Mouse (Mus musculus) hindbrain, embryonic 16.5 days (tissue): ENCODE data around the gene Dok4. TPM values are rescaled to one million over a fixed set of nuclear protein-coding genes. Genes with fewer than 3 reads are reported as not detected.

Source experiments
- ATAC-seq: fragments of 200-750 bp; cut with Nextera tagmentation; 2 replicates; pipeline ENCODE4 v1.8.0; 2017; ENCODE audit warnings: moderate TSS enrichment, moderate library complexity
- H3K27ac ChIP-seq: fragments of 300-500 bp; sonication (generic); 2 replicates; pipeline ENCODE4 v1.5.1; 2014; ENCODE audit warnings: low read depth, mild to moderate bottlenecking, control low read depth, low read length, moderate library complexity
- H3K27me3 ChIP-seq: fragments of 300-500 bp; sonication (generic); replicated peaks from 2 replicates; pipeline ENCODE4 v1.6.1; 2014; ENCODE audit warnings: low read length; ENCODE audit not compliant: control insufficient read depth, insufficient read depth
- H3K36me3 ChIP-seq: fragments of 300-500 bp; sonication (generic); 2 replicates; pipeline ENCODE4 v1.6.1; 2014; ENCODE audit warnings: mild to moderate bottlenecking, low read length, moderate library complexity, mixed read lengths; ENCODE audit not compliant: control insufficient read depth, insufficient read depth
- H3K4me1 ChIP-seq: fragments of 300-500 bp; sonication (generic); 2 replicates; pipeline ENCODE4 v1.6.1; 2014; ENCODE audit warnings: low read depth, low read length; ENCODE audit not compliant: control insufficient read depth, insufficient read depth
- H3K4me2 ChIP-seq: fragments of 300-500 bp; sonication (generic); 2 replicates; pipeline ENCODE4 v1.6.1; 2014; ENCODE audit warnings: mild to moderate bottlenecking, low read length, control low read depth, moderate library complexity
- H3K4me3 ChIP-seq: fragments of 300-500 bp; sonication (generic); 2 replicates; pipeline ENCODE4 v1.5.1; 2014; ENCODE audit warnings: mild to moderate bottlenecking, low read length, control low read depth, moderate library complexity
- H3K9ac ChIP-seq: fragments of 300-500 bp; sonication (generic); 2 replicates; pipeline ENCODE4 v1.6.1; 2014; ENCODE audit warnings: low read depth, mild to moderate bottlenecking, control low read depth, low read length, moderate library complexity
- H3K9me3 ChIP-seq: fragments of 300-500 bp; sonication (generic); 2 replicates; pipeline ENCODE4 v1.6.1; 2014; ENCODE audit warnings: mild to moderate bottlenecking, low read length, moderate library complexity; ENCODE audit not compliant: control insufficient read depth
- WGBS: fragments of 180-500 bp; shearing (Covaris S2); extraction: QIAGEN DNeasy Blood & Tissue Kit; methylation state at CpG from one replicate; pipeline ENCODE4 v1.1.7; 2014; 5-methylcytosine and 5-hydroxymethylcytosine counted together
- polyA plus RNA-seq: library from polyadenylated mRNA; unstranded; fragments of >200 nt; fragmentation: Nextera tagmentation; extraction: Ambion mirVana; gene quantifications from 2 replicates; pipeline ENCODE4 v1.2.1, GENCODE M21; 2015

The Dok4 gene
- polyA plus RNA-seq, 1 experiment from 2014 or later, result 91.1 TPM

DNA sequence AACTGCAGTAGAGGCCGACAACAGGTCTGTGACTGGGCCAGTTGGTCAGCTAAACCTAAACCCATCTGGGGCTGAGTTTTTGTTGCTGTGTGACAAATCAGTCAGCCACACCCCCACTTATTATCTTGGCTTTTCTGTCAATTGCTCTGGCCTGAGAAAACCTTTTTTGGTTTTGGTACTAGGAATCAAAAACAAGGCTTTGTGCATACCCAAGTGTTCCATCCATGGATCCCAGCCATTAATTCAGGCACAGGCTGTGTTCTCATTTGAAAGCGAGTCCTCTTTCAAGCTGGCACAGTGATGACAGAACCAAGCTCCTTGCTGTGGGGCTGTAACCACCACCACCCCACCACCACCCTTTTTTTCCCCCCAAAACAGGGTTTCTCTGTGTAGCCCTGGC lies 54.7 kb downstream of the Dok4 start:
- Histone ChIP-seq H3K9ac (no peak overlapping the region), H3K9me3 (no peaks in the 10 kb centered on the region), H3K36me3 (peaks cover 27% of the 10 kb centered on the region), H3K4me1 (no peaks in the 10 kb centered on the region), H3K27ac (no peak overlapping the region), H3K27me3 (no peaks in the 10 kb centered on the region), H3K4me2 (no peak overlapping the region), H3K4me3 (no peak overlapping the region)
- no peak for ATAC-seq
- WGBS, result 83% methylated on average over 2 of the region's 2 CpGs

DNA sequence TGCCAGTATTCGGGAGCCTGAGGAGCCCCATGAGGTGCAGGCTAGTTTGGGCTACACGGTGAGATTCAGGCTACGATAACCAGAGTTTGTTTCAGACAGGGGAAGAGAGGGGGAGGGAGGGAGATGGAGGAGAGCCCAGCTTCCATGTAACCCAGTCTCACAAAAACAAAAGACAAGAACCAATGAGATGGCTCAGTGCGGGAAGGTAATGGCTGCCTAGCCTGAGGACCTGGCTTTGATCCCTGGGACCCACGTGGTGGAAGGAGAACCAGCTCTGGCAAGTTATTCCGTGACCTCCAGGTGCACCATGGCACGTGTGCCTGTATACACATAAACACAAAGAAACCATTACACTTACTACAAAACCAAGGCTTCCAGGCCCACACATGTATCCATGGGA lies 55.6 kb downstream of the Dok4 start:
- Histone ChIP-seq H3K27ac (no peak overlapping the region), H3K4me2 (no peak overlapping the region), H3K9ac (no peak overlapping the region), H3K4me3 (no peak overlapping the region), H3K36me3 (peaks cover 27% of the 10 kb centered on the region), H3K27me3 (no peaks in the 10 kb centered on the region), H3K9me3 (no peaks in the 10 kb centered on the region), H3K4me1 (no peaks in the 10 kb centered on the region)
- no peak for ATAC-seq
- WGBS, result 81% methylated on average over 7 of the region's 7 CpGs

DNA sequence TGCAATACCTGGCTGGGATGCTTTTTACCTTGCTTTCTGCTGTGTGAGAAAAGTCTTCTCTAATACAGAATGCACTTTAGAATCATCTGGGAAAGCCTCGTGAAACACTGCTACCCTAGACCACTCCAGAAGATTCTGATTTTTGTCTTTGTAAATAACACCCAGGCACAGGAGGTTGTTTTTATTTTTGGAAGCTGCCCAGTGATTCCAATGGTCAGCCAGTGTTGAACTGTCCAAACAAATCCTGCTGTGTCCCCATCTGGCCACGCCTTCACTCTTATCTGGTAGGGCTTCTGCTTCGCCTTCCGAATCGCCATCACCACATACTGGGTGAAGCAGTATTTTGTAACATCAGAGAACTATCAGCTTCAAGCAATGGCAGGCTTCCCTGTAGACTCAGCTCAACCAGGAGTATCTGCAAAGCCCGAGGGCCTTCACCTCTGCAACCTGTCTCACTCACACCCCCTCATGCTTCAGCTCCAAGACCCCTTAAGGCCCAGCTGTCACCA lies 56.4 kb downstream of the Dok4 start:
- Histone ChIP-seq H3K4me2 (no peak overlapping the region), H3K9me3 (no peaks in the 10 kb centered on the region), H3K27me3 (no peaks in the 10 kb centered on the region), H3K9ac (no peak overlapping the region), H3K4me3 (no peak overlapping the region), H3K27ac (no peak overlapping the region), H3K36me3 (peaks cover 21% of the 10 kb centered on the region), H3K4me1 (no peaks in the 10 kb centered on the region)
- no peak for ATAC-seq
- whole genome bisulfite sequencing, result 86% methylated on average over 6 of the region's 6 CpGs

DNA sequence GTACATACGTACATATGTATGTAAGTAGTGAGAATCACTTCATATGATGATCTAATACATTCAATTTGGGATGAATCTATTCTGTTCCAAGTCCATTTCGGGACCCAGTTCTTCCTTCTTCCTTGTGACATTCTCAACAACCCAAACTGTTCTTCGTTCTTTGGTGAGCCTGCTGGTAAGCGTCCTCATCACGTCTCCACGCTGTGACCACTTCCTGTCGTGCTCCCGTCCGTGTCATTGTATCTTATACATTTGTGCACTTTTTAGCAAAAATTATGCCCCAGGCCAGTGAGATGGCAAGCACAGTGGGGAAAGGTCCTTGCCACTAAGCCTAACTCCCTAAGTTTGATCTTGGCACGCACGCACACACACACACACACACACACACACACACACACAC lies 58.2 kb downstream of the Dok4 start:
- Histone ChIP-seq H3K27ac (no peak overlapping the region), H3K9ac (no peak overlapping the region), H3K36me3 (peaks cover 10% of the 10 kb centered on the region), H3K4me3 (no peak overlapping the region), H3K4me1 (no peaks in the 10 kb centered on the region), H3K4me2 (no peak overlapping the region), H3K9me3 (no peaks in the 10 kb centered on the region), H3K27me3 (no peaks in the 10 kb centered on the region)
- WGBS, result 91% methylated on average over 11 of the region's 11 CpGs
- ATAC-seq, result no peak

DNA sequence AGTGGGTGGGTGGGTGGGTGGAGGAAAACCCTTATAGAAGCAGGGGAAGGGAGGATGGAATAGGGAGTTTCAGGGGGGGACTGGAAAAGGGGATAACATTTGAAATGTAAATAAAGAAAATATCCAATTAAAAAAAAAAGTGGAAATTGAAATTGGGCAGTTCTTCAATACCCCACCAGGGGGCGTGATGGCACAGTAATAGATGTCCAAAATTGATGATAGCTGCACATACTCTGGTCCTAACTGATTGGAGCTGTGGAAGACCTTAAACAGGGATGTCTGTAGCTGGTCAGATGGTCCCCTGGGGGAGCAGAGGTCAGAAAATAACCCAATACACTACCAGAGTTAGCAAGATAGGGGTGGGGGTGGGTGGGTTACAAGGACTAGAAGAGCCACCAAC lies 61.6 kb downstream of the Dok4 start:
- Histone ChIP-seq H3K27ac (no peak overlapping the region), H3K36me3 (no peaks in the 10 kb centered on the region), H3K4me3 (no peak overlapping the region), H3K27me3 (no peaks in the 10 kb centered on the region), H3K4me1 (peaks cover 4% of the 10 kb centered on the region), H3K9me3 (no peaks in the 10 kb centered on the region), H3K4me2 (no peak overlapping the region), H3K9ac (no peak overlapping the region)
- WGBS, result 0% methylated on average over 1 of the region's 1 CpGs
- no peak for ATAC-seq

Other genes starting within 250 kb of the Dok4 start
- 179 and 191 TPM in 2 replicates for gene Arl2bp, start 209.7 kb downstream of the Dok4 start, polyA plus RNA-seq
- gene Pllp, start 180.1 kb downstream of the Dok4 start, polyA plus RNA-seq, result 3.5 and 8.1 TPM in 2 replicates
- not detected in 2 replicates for gene Ccl22, start 130.7 kb downstream of the Dok4 start, polyA plus RNA-seq
- gene Cx3cl1, start 104.3 kb downstream of the Dok4 start, polyA plus RNA-seq, result 61.2 and 62.0 TPM in 2 replicates
- 0.79 and 0.80 TPM in 2 replicates for gene Ccl17, start 65.9 kb downstream of the Dok4 start, polyA plus RNA-seq
- gene Coq9, start 38.0 kb downstream of the Dok4 start, polyA plus RNA-seq, result 67.7 and 69.8 TPM in 2 replicates
- 190 and 191 TPM in 2 replicates for gene Ciapin1, start 38.0 kb downstream of the Dok4 start, polyA plus RNA-seq
- gene Polr2c, start 18.9 kb downstream of the Dok4 start, polyA plus RNA-seq, result 109 and 119 TPM in 2 replicates
- gene Ccdc102a, start 41.8 kb upstream of the Dok4 start, polyA plus RNA-seq, result 5.7 and 6.9 TPM in 2 replicates
- 0.05 and 0.09 TPM in 2 replicates for gene Adgrg5, start 47.4 kb upstream of the Dok4 start, polyA plus RNA-seq
- gene Adgrg1, start 98.4 kb upstream of the Dok4 start, polyA plus RNA-seq, result 112 and 135 TPM in 2 replicates
- gene Adgrg3, start 141.4 kb upstream of the Dok4 start, polyA plus RNA-seq, result 1.2 and 1.3 TPM in 2 replicates
- 3.1 and 3.2 TPM in 2 replicates for gene Drc7, start 178.8 kb upstream of the Dok4 start, polyA plus RNA-seq
- gene Katnb1, start 204.9 kb upstream of the Dok4 start, polyA plus RNA-seq, result 47.0 and 48.4 TPM in 2 replicates